Mouse (Mus musculus): Measurements from ENCODE around the gene Fgfr2.

- TF ChIP-seq CTCF (IDR thresholded peaks at IDR 0.05; ENCODE audit: borderline replicate concordance, insufficient read depth, low read length) (no peak), POLR2A (IDR thresholded peaks at IDR 0.05; ENCODE audit: low read depth, low read length) (no peak)
Observed at GRCm38 (mm10) chr7:132856083-132856482, 267.1 kb downstream of the Fgfr2 start.
